Mouse (Mus musculus) splenic B cell, adult 2 months (primary cell): Measurements from ENCODE around the gene Ppp1r9a.
A peak's percentile ranks its signal among the peaks of the same experiment; 100 is the strongest.

Experiments
- DNase-seq: peaks from one replicate; pipeline ENCODE4 v3.0.0-alpha.2; 2011; ENCODE audit warnings: low read depth, low spot score
- H3K27me3 ChIP-seq: 2 replicates; pipeline ENCODE4 v1.6.1; 2012; ENCODE audit warnings: mild to moderate bottlenecking, low read length, moderate library complexity, mixed read lengths; ENCODE audit not compliant: control insufficient read depth, poor library complexity, insufficient read depth, severe bottlenecking
- H3K36me3 ChIP-seq: 2 replicates; pipeline ENCODE4 v1.6.1; 2012; ENCODE audit warnings: mild to moderate bottlenecking, low read length, moderate library complexity, mixed read lengths; ENCODE audit not compliant: control insufficient read depth, poor library complexity, insufficient read depth, severe bottlenecking

Gene Ppp1r9a

GRCm38 (mm10) chr6:5151171-5151570 lies 248.5 kb downstream of the Ppp1r9a start:
- no peak for DNase-seq
- H3K36me3 ChIP-seq = no peaks in the 10 kb centered on the region
- H3K27me3 ChIP-seq = no peaks in the 10 kb centered on the region

GRCm38 (mm10) chr6:5152185-5152584 lies 249.5 kb downstream of the Ppp1r9a start:
- no peaks in the 10 kb centered on the region for H3K36me3 ChIP-seq

GRCm38 (mm10) chr6:5154786-5155185 lies 252.1 kb downstream of the Ppp1r9a start:
- no peak for DNase-seq
- Histone ChIP-seq H3K36me3 (no peaks in the 10 kb centered on the region), H3K27me3 (no peaks in the 10 kb centered on the region)

More at GRCm38 (mm10) chr6:5152185-5152584, 249.5 kb downstream of the Ppp1r9a start:
- DNase-seq = no peak
- no peaks in the 10 kb centered on the region for H3K27me3 ChIP-seq

GRCm38 (mm10) chr6:5155313-5155927 lies 252.7 kb downstream of the Ppp1r9a start:
- Histone ChIP-seq H3K36me3 (no peaks in the 10 kb centered on the region), H3K27me3 (no peaks in the 10 kb centered on the region)
- no peak for DNase-seq

GRCm38 (mm10) chr6:5156541-5157425 lies 254.1 kb downstream of the Ppp1r9a start:
- Histone ChIP-seq H3K36me3 (no peaks in the 10 kb centered on the region), H3K27me3 (no peaks in the 10 kb centered on the region)
- DNase-seq = no peak

GRCm38 (mm10) chr6:5159385-5159791 lies 256.7 kb downstream of the Ppp1r9a start:
- Histone ChIP-seq H3K36me3 (no peaks in the 10 kb centered on the region), H3K27me3 (no peaks in the 10 kb centered on the region)
- no peak for DNase-seq

GRCm38 (mm10) chr6:5162052-5162451 lies 259.3 kb downstream of the Ppp1r9a start:
- Histone ChIP-seq H3K27me3 (no peaks in the 10 kb centered on the region), H3K36me3 (no peaks in the 10 kb centered on the region)
- DNase-seq = no peak

GRCm38 (mm10) chr6:5163507-5164144 lies 260.9 kb downstream of the Ppp1r9a start:
- Histone ChIP-seq H3K36me3 (no peaks in the 10 kb centered on the region), H3K27me3 (no peaks in the 10 kb centered on the region)
- no peak for DNase-seq

- no peaks in the 10 kb centered on the region for H3K36me3 ChIP-seq
- H3K27me3 ChIP-seq = no peaks in the 10 kb centered on the region
- no peak for DNase-seq
Measured at GRCm38 (mm10) chr6:5164855-5165254, 262.1 kb downstream of the Ppp1r9a start.

- Histone ChIP-seq H3K36me3 (no peaks in the 10 kb centered on the region), H3K27me3 (no peaks in the 10 kb centered on the region)
Measured at GRCm38 (mm10) chr6:5167051-5167677, 264.4 kb downstream of the Ppp1r9a start.

GRCm38 (mm10) chr6:5168158-5168557 lies 265.4 kb downstream of the Ppp1r9a start:
- Histone ChIP-seq H3K27me3 (no peaks in the 10 kb centered on the region), H3K36me3 (no peaks in the 10 kb centered on the region)
- DNase-seq = no peak

More at GRCm38 (mm10) chr6:5167051-5167677, 264.4 kb downstream of the Ppp1r9a start:
- peak; percentile 8 for DNase-seq

- Histone ChIP-seq H3K27me3 (no peaks in the 10 kb centered on the region), H3K36me3 (no peaks in the 10 kb centered on the region)
- no peak for DNase-seq
Measured at GRCm38 (mm10) chr6:5171418-5171817, 268.7 kb downstream of the Ppp1r9a start.

- H3K36me3 ChIP-seq = no peaks in the 10 kb centered on the region
- H3K27me3 ChIP-seq = no peaks in the 10 kb centered on the region
- DNase-seq = no peak
Measured at GRCm38 (mm10) chr6:5172571-5172970, 269.9 kb downstream of the Ppp1r9a start.

- Histone ChIP-seq H3K27me3 (no peaks in the 10 kb centered on the region), H3K36me3 (no peaks in the 10 kb centered on the region)
- no peak for DNase-seq
Measured at GRCm38 (mm10) chr6:5174179-5174812, 271.6 kb downstream of the Ppp1r9a start.
